Mouse (Mus musculus) megakaryocyte, embryonic 14.5 days (primary cell): ENCODE measurements around the gene Ammecr1.

Experiments
- FLI1 ChIP-seq: IDR thresholded peaks from 2 replicates; pipeline ENCODE4 v1.6.1; 2012; ENCODE audit warnings: low read length, inconsistent platforms, mixed read lengths
- GATA1 ChIP-seq: IDR thresholded peaks from 3 replicates; pipeline ENCODE4 v1.6.1; 2012; ENCODE audit warnings: mixed read lengths, low read length, inconsistent platforms, borderline replicate concordance

DNA sequence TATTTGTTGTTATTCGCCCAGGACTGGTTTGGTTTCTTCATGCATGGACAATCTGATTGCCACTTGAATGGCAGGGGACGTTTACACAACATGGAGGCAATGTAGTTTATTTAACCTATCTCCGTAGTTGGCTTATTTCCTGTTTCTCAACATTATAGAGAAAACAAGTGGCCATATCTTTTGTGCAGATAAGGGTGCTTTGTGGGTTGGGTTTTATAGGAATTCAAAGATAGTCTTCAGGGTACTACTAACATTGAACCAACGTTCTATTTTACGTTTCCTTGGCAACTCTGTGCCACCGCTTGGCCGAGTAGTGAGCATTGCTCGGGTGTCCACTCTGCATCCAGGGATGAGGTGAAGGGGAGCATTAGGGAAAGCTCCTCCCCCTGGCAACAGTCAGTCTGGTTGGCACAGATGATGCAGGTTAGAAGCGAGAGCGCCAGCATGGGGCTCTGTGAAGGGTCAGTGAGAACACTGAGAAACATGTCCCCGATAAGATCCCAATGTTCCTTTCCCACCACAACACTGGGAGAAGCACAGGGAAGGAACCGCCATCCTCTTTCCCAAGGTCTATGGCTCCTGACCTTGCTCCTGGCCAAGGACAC is 136.6 kb downstream of the Ammecr1 start:
- TF ChIP-seq GATA1 (no peak), FLI1 (no peak)
